Mouse (Mus musculus) MEL (cell line): Measurements from ENCODE around the gene Per1. TPM values are rescaled to one million over a fixed set of nuclear protein-coding genes. Genes with fewer than 3 reads are reported as not detected.

ENCODE experiments used
- DNase-seq: peaks from one replicate; pipeline ENCODE4 v3.0.0; 2011; ENCODE audit warnings: low read depth, low spot score
- H3K27ac ChIP-seq: 2 replicates; pipeline ENCODE4 v1.5.1; 2012; ENCODE audit warnings: low read depth, mild to moderate bottlenecking, control low read depth, low read length, moderate library complexity; ENCODE audit not compliant: control insufficient read depth
- H3K27me3 ChIP-seq, 2 experiments: fragments of 150-350 bp in 1 of 2; sonication (generic) in 1 of 2; 2 replicates each; pipeline ENCODE4 v1.6.1; 2012; ENCODE audit warnings: low read length in 2 of 2, mild to moderate bottlenecking in 2 of 2, improper control_type of control experiment in 1 of 2, moderate library complexity in 1 of 2; ENCODE audit not compliant: insufficient read depth in 2 of 2, control insufficient read depth in 1 of 2
- H3K36me3 ChIP-seq, 2 experiments: 2 replicates each; pipeline ENCODE4 v1.6.1; 2012 to 2014; ENCODE audit warnings: low read length in 2 of 2, improper control_type of control experiment in 1 of 2, inconsistent platforms in 1 of 2, mild to moderate bottlenecking in 1 of 2; ENCODE audit not compliant: insufficient read depth in 2 of 2, control insufficient read depth in 1 of 2
- H3K4me1 ChIP-seq, 2 experiments: fragments of 150-350 bp in 1 of 2; sonication (generic) in 1 of 2; 2 replicates each; pipeline ENCODE4 v1.6.1; 2012; ENCODE audit warnings: low read length in 2 of 2, improper control_type of control experiment in 1 of 2, mild to moderate bottlenecking in 1 of 2; ENCODE audit not compliant: insufficient read depth in 2 of 2, control insufficient read depth in 1 of 2
- H3K4me3 ChIP-seq, 2 experiments: fragments of 150-350 bp in 1 of 2; sonication (generic) in 1 of 2; 2 replicates each; pipeline ENCODE4 v1.5.1; 2012; ENCODE audit warnings: low read depth in 2 of 2, low read length in 2 of 2, mild to moderate bottlenecking in 2 of 2, moderate library complexity in 2 of 2, control low read depth in 1 of 2, improper control_type of control experiment in 1 of 2; ENCODE audit not compliant: control insufficient read depth in 1 of 2, insufficient read depth in 1 of 2
- H3K79me2 ChIP-seq: 2 replicates; pipeline ENCODE4 v1.6.1; 2012; ENCODE audit warnings: mild to moderate bottlenecking, low read length, moderate library complexity; ENCODE audit not compliant: control insufficient read depth, poor library complexity, insufficient read depth
- H3K9ac ChIP-seq: 2 replicates; pipeline ENCODE4 v1.6.1; 2012; ENCODE audit warnings: low read depth, mild to moderate bottlenecking, control low read depth, low read length, moderate library complexity; ENCODE audit not compliant: control insufficient read depth, poor library complexity, severe bottlenecking
- H3K9me3 ChIP-seq: fragments of 150-350 bp; sonication (generic); replicated peaks from 2 replicates; pipeline ENCODE4 v1.6.1; 2012; ENCODE audit warnings: mild to moderate bottlenecking, low read length, improper control_type of control experiment, moderate library complexity; ENCODE audit not compliant: insufficient read depth
- BHLHE40 ChIP-seq: IDR thresholded peaks from 2 replicates; pipeline ENCODE4 v1.6.1; 2012; ENCODE audit warnings: low read depth, mild to moderate bottlenecking, inconsistent platforms, low read length, improper control_type of control experiment, borderline replicate concordance
- CTCF ChIP-seq, 3 experiments: IDR thresholded peaks in 2 of 3; conservative IDR thresholded peaks in 1 of 3; 2 replicates each; pipeline ENCODE4 v1.5.1; 2011 to 2012; ENCODE audit warnings: low read length in 3 of 3, low read depth in 2 of 3, mild to moderate bottlenecking in 2 of 3, improper control_type of control experiment in 1 of 3, inconsistent platforms in 1 of 3, mixed read lengths in 1 of 3, moderate library complexity in 1 of 3; ENCODE audit not compliant: control insufficient read depth in 1 of 3, insufficient read depth in 1 of 3, poor library complexity in 1 of 3, severe bottlenecking in 1 of 3
- ELF1 ChIP-seq: IDR thresholded peaks from 2 replicates; pipeline ENCODE4 v1.6.1; 2014; ENCODE audit warnings: low read depth, mild to moderate bottlenecking, inconsistent platforms, low read length, improper control_type of control experiment, moderate library complexity
- EP300 ChIP-seq, 2 experiments: IDR thresholded peaks; 2 replicates each; pipeline ENCODE4 v1.6.1; 2011; ENCODE audit warnings: improper control_type of control experiment in 2 of 2, low read length in 2 of 2, low read depth in 1 of 2, mild to moderate bottlenecking in 1 of 2
- ETS1 ChIP-seq: IDR thresholded peaks from 2 replicates; pipeline ENCODE4 v1.6.1; 2012; ENCODE audit warnings: low read depth, mild to moderate bottlenecking, inconsistent platforms, low read length, improper control_type of control experiment, moderate library complexity
- GABPA ChIP-seq: IDR thresholded peaks from 2 replicates; pipeline ENCODE4 v1.6.1; 2012; ENCODE audit warnings: low read depth, mild to moderate bottlenecking, inconsistent platforms, low read length, improper control_type of control experiment, moderate library complexity
- GATA1 ChIP-seq: IDR thresholded peaks from 2 replicates; pipeline ENCODE4 v1.6.1; 2011; ENCODE audit warnings: low read depth, low read length, improper control_type of control experiment
- HCFC1 ChIP-seq: IDR thresholded peaks from 2 replicates; pipeline ENCODE4 v1.6.1; 2012; ENCODE audit warnings: low read depth, mild to moderate bottlenecking, inconsistent platforms, low read length, improper control_type of control experiment, moderate library complexity
- JUND ChIP-seq: IDR thresholded peaks from 2 replicates; pipeline ENCODE4 v1.6.1; 2011; ENCODE audit warnings: low read depth, mild to moderate bottlenecking, improper control_type of control experiment, low read length
- KAT2A ChIP-seq: conservative IDR thresholded peaks from 2 replicates; pipeline ENCODE4 v1.6.1; 2012; ENCODE audit warnings: low read depth, low read length, improper control_type of control experiment, inconsistent platforms
- MAZ ChIP-seq: IDR thresholded peaks from 2 replicates; pipeline ENCODE4 v1.6.1; 2012; ENCODE audit warnings: low read depth, mild to moderate bottlenecking, inconsistent platforms, low read length, improper control_type of control experiment
- POLR2AphosphoS2 ChIP-seq: IDR thresholded peaks from 2 replicates; pipeline ENCODE4 v1.6.1; 2011; ENCODE audit warnings: low read length, improper control_type of control experiment
- SMC3 ChIP-seq: IDR thresholded peaks from 2 replicates; pipeline ENCODE4 v1.6.1; 2011; ENCODE audit warnings: low read depth, low read length, improper control_type of control experiment
- TBP ChIP-seq: IDR thresholded peaks from 2 replicates; pipeline ENCODE4 v1.8.0; 2011; ENCODE audit warnings: low read depth, low read length, improper control_type of control experiment
- TCF12 ChIP-seq: IDR thresholded peaks from 2 replicates; pipeline ENCODE4 v1.6.1; 2014; ENCODE audit warnings: low read depth, mild to moderate bottlenecking, inconsistent platforms, low read length, improper control_type of control experiment, moderate library complexity
- USF1 ChIP-seq: IDR thresholded peaks from 2 replicates; pipeline ENCODE4 v1.6.1; 2014; ENCODE audit warnings: low read depth, mild to moderate bottlenecking, inconsistent platforms, low read length, improper control_type of control experiment, moderate library complexity
- USF2 ChIP-seq, 2 experiments: IDR thresholded peaks; 2 replicates each; pipeline ENCODE4 v1.6.1; 2011 to 2012; ENCODE audit warnings: improper control_type of control experiment in 2 of 2, low read length in 2 of 2, borderline replicate concordance in 1 of 2, inconsistent platforms in 1 of 2, low read depth in 1 of 2, mild to moderate bottlenecking in 1 of 2; ENCODE audit not compliant: insufficient read depth in 1 of 2
- ZMIZ1 ChIP-seq: IDR thresholded peaks from 2 replicates; pipeline ENCODE4 v1.6.1; 2012; ENCODE audit warnings: low read depth, mild to moderate bottlenecking, inconsistent platforms, low read length, improper control_type of control experiment, moderate library complexity
- ZNF384 ChIP-seq: IDR thresholded peaks from 2 replicates; pipeline ENCODE4 v1.6.1; 2012; ENCODE audit warnings: low read depth, mild to moderate bottlenecking, inconsistent platforms, low read length, improper control_type of control experiment
- polyA plus RNA-seq, 2 experiments: library from polyadenylated mRNA; stranded (reverse) in 1 of 2; unstranded in 1 of 2; fragments of >175 nt in 1 of 2; fragments of >200 nt in 1 of 2; gene quantifications; 2 replicates each; pipeline versions ENCODE4 v1.2.1 to v1.2.4; 2012; ENCODE audit warnings: low replicate concordance in 2 of 2, low read depth in 1 of 2; ENCODE audit not compliant: insufficient read length in 2 of 2, insufficient read depth in 1 of 2, missing spikeins in 1 of 2
- total RNA-seq: library from RNA; depleted of rRNA; stranded (reverse); fragments of 300-350 nt; gene quantifications from 2 replicates; pipeline ENCODE4 v1.2.3, GENCODE M21; 2012

Per1 gene
- total and polyA plus RNA-seq, 3 experiments: 4.5 to 34.9 TPM; not detected in 1

GRCm38 (mm10) chr11:69147546-69147945 is 52.5 kb downstream of the Per1 start:
- H3K36me3 ChIP-seq: no peaks in the 10 kb centered on the region
- H3K27ac ChIP-seq: no peak overlapping the region
- TF ChIP-seq MAZ (no peak), ZNF384 (no peak), POLR2AphosphoS2 (no peak), KAT2A (no peak), EP300 (IDR thresholded peaks at IDR 0.05; ENCODE audit: low read depth in 1 of 2, low read length in 2 of 2) (no peak)
- no peaks in the 10 kb centered on the region for H3K9me3 ChIP-seq
- H3K79me2 ChIP-seq: no peaks in the 10 kb centered on the region
- DNase-seq: no peak
- no peaks in the 10 kb centered on the region for H3K4me1 ChIP-seq
- H3K9ac ChIP-seq: no peak overlapping the region
- no peak overlapping the region for H3K4me3 ChIP-seq
- peaks cover 17 to 18% of the 10 kb centered on the region in 2 experiments for H3K27me3 ChIP-seq

DNA sequence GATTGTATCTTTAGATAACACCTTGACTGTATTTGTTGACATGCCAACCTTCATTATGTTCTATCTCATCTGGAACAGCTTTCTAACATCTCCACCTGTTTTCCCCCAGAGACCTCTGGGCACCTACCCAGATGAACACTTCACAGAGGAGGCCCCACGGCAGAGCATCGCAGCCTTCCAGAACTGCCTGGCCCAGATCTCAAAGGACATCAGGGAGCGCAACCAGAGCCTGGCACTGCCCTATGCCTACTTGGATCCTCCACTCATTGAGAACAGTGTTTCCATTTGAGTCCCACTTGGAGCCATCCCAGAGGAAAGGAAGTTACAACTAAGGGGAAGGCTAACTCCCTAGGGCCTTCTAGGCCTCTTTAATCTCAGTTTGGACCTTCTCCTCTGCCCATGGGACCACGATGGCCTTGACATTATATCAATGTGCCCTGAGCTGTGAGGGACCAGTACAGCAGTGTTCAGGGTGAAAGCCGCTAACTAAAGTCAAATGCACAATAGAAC is 53.5 kb downstream of the Per1 start:
- Histone ChIP-seq H3K36me3 (no peaks in the 10 kb centered on the region), H3K9me3 (no peaks in the 10 kb centered on the region), H3K27ac (no peak overlapping the region), H3K79me2 (no peaks in the 10 kb centered on the region), H3K27me3 (peaks cover 9 to 14% of the 10 kb centered on the region in 2 experiments), H3K9ac (no peak overlapping the region), H3K4me1 (no peaks in the 10 kb centered on the region), H3K4me3 (no peak overlapping the region)
- DNase-seq: no peak
- TF ChIP-seq GATA1 (no peak), TCF12 (no peak), KAT2A (no peak), USF2 (IDR thresholded peaks at IDR 0.05; ENCODE audit: borderline replicate concordance in 1 of 2, insufficient read depth in 1 of 2, low read depth in 1 of 2, low read length in 2 of 2) (no peak), ELF1 (no peak), HCFC1 (no peak)

DNA sequence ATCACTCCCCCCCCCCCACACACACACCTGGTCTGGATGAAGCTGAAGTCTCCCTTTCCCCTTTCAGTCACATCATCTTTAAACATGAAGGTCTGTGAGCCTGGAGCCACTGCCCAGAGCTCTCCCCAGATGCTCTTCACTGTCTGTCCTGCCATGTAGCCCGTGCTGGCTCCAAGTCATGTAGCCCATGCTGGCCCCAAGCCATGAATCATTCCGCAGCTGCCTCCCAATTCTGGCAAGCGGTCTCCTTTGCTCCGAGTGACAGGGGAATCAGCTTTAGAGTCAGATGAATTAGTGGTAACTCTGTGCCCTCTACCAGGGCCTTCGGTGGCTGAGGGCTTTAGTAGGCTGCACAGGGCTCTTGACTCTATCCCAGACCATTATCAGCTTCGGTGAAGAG is 54.7 kb downstream of the Per1 start:
- Histone ChIP-seq H3K9me3 (no peaks in the 10 kb centered on the region), H3K27ac (no peak overlapping the region), H3K4me3 (no peak overlapping the region), H3K9ac (no peak overlapping the region), H3K4me1 (no peaks in the 10 kb centered on the region), H3K79me2 (no peaks in the 10 kb centered on the region), H3K36me3 (no peaks in the 10 kb centered on the region), H3K27me3 (peaks cover 7 to 15% of the 10 kb centered on the region in 2 experiments)
- DNase-seq: no peak
- TF ChIP-seq CTCF (IDR thresholded peaks at IDR 0.05 in 2 of 3, conservative IDR thresholded peaks at IDR 0.05 in 1 of 3; ENCODE audit: control insufficient read depth in 1 of 3, insufficient read depth in 1 of 3, low read depth in 2 of 3, low read length in 3 of 3, poor library complexity in 1 of 3, severe bottlenecking in 1 of 3): no peak
- TF ChIP-seq USF1: no peak
- no peak for TF ChIP-seq HCFC1
- TF ChIP-seq JUND: no peak
- TF ChIP-seq ZMIZ1: no peak
- no peak for TF ChIP-seq SMC3
- no peak for TF ChIP-seq TBP
- no peak for TF ChIP-seq GABPA
- no peak for TF ChIP-seq ETS1
- no peak for TF ChIP-seq BHLHE40
